Mouse (Mus musculus) gastrocnemius, postnatal 25 days (tissue): ENCODE results near the gene Ccng2. TPM values are rescaled to one million over a fixed set of nuclear protein-coding genes. Genes with fewer than 3 reads are reported as not detected.

Experiments
- total RNA-seq, 2 experiments: library from RNA; stranded (reverse); gene quantifications; 1 replicate in 1 of 2; 2 replicates in 1 of 2; pipeline ENCODE4 v1.2.3; 2021

The Ccng2 gene
- total RNA-seq, 2 experiments from 2014 or later, result 8.6 to 9.9 TPM

Other genes starting within 250 kb of the Ccng2 start
- gene Sowahb, start 222.2 kb upstream of the Ccng2 start, total RNA-seq, result not detected
- 10 to 100 TPM; 75.1 to 79.4 TPM for gene Sept11, start 173.8 kb upstream of the Ccng2 start, total RNA-seq
- 10 to 100 TPM; 63.6 to 64.1 TPM for gene Ccni, start 60.8 kb upstream of the Ccng2 start, total RNA-seq
- under 1 TPM; 0.31 to 0.64 TPM for gene 2010109A12Rik, start 60.7 kb upstream of the Ccng2 start, total RNA-seq